Mouse (Mus musculus) limb, embryonic 12.5 days (tissue): ENCODE measurements around the gene Zfpm1. TPM values are rescaled to one million over a fixed set of nuclear protein-coding genes. Genes with fewer than 3 reads are reported as not detected.

Source experiments
- ATAC-seq: fragments of 200-750 bp; cut with Nextera tagmentation; 2 replicates; pipeline ENCODE4 v1.8.0; 2017; ENCODE audit warnings: low read depth, moderate TSS enrichment; ENCODE audit not compliant: insufficient number of reproducible peaks, insufficient read depth, low FRiP score, low TSS enrichment
- H3K27ac ChIP-seq: fragments of 300-500 bp; sonication (generic); 2 replicates; pipeline ENCODE4 v1.5.1; 2016; ENCODE audit warnings: mild to moderate bottlenecking, moderate library complexity
- H3K27me3 ChIP-seq: fragments of 300-500 bp; sonication (generic); 2 replicates; pipeline ENCODE4 v1.6.1; 2016; ENCODE audit warnings: mild to moderate bottlenecking, moderate library complexity
- H3K36me3 ChIP-seq: fragments of 300-500 bp; sonication (generic); 2 replicates; pipeline ENCODE4 v1.6.1; 2016; ENCODE audit warnings: mild to moderate bottlenecking, moderate library complexity
- H3K4me1 ChIP-seq: fragments of 300-500 bp; sonication (generic); replicated peaks from 2 replicates; pipeline ENCODE4 v1.6.1; 2016
- H3K4me2 ChIP-seq: fragments of 300-500 bp; sonication (generic); 2 replicates; pipeline ENCODE4 v1.6.1; 2016; ENCODE audit warnings: mild to moderate bottlenecking, moderate library complexity
- H3K4me3 ChIP-seq: fragments of 300-500 bp; sonication (generic); replicated peaks from 2 replicates; pipeline ENCODE4 v1.5.1; 2016; ENCODE audit warnings: mild to moderate bottlenecking
- H3K9ac ChIP-seq: fragments of 300-500 bp; sonication (generic); replicated peaks from 2 replicates; pipeline ENCODE4 v1.6.1; 2016; ENCODE audit warnings: mild to moderate bottlenecking, moderate library complexity
- H3K9me3 ChIP-seq: fragments of 300-500 bp; sonication (generic); 2 replicates; pipeline ENCODE4 v1.6.1; 2016; ENCODE audit warnings: mild to moderate bottlenecking, moderate library complexity
- WGBS: fragments of 180-500 bp; shearing (Covaris S2); methylation state at CpG from one replicate; pipeline ENCODE4 v1.1.7; 2016; 5-methylcytosine and 5-hydroxymethylcytosine counted together
- polyA plus RNA-seq: library from polyadenylated mRNA; unstranded; fragments of >200 nt; fragmentation: Nextera tagmentation; extraction: Ambion mirVana; gene quantifications from 2 replicates; pipeline ENCODE4 v1.2.1, GENCODE M21; 2016

The Zfpm1 gene
- polyA plus RNA-seq, 1 experiment from 2014 or later, result 1.2 TPM

DNA sequence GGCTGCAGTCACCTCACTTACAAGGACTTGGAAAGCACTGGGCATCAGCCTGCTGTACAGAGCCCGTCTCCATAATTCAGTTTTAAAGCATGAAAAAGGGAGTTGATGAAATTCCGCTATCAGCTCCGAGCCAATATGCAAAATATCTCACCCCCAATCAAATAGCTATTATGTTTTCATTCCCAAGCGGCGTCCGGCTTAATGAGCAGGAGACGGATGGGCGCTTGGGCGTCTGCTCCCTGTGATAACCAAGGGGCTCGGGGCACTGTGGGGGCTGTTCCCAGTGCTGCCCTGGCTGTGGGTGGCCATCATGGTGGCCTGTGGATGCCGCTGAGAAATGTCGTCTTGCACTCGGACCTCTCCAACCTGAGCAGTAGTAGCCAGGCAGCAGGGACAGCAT, 19.1 kb downstream of the Zfpm1 start:
- no peak for ATAC-seq
- no peaks in the 10 kb centered on the region; the same call in 1 of the 2 replicates for H3K27me3 ChIP-seq
- no peak overlapping the region for H3K27ac ChIP-seq
- no peaks in the 10 kb centered on the region for H3K36me3 ChIP-seq
- peaks cover 34% of the 10 kb centered on the region; the same call in 1 of the 2 replicates for H3K4me1 ChIP-seq
- no peak overlapping the region for H3K4me3 ChIP-seq
- no peak overlapping the region for H3K9ac ChIP-seq
- 85% methylated on average over 13 of the region's 13 CpGs for WGBS
- no peaks in the 10 kb centered on the region for H3K9me3 ChIP-seq
- H3K4me2 ChIP-seq, result no peak overlapping the region

DNA sequence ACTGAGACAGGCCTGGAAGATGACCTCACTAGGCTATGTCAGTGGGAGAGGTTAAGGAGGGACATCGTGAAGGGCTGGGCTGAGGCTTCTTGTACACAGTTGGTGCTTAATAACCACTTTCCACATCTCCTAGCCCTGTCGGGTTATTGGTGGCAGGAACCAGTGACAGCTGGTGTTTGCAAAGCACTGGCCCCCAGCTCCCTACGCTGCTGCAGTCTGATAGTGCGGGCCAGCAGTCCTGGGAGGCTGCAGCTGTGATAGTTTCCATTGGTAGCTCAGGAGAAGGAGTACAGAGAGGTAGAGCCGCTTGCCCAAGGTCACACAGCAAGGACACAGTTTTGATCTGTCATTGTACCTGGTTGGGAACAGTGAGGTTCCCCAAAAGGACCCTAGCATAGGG, 19.9 kb downstream of the Zfpm1 start:
- Histone ChIP-seq H3K4me1 (peaks cover 26% of the 10 kb centered on the region; the same call in 1 of the 2 replicates), H3K4me2 (no peak overlapping the region), H3K4me3 (no peak overlapping the region), H3K9me3 (no peaks in the 10 kb centered on the region), H3K27me3 (no peaks in the 10 kb centered on the region), H3K9ac (no peak overlapping the region), H3K27ac (no peak overlapping the region), H3K36me3 (no peaks in the 10 kb centered on the region)
- ATAC-seq, result no peak
- WGBS, result 87% methylated on average over 5 of the region's 5 CpGs

DNA sequence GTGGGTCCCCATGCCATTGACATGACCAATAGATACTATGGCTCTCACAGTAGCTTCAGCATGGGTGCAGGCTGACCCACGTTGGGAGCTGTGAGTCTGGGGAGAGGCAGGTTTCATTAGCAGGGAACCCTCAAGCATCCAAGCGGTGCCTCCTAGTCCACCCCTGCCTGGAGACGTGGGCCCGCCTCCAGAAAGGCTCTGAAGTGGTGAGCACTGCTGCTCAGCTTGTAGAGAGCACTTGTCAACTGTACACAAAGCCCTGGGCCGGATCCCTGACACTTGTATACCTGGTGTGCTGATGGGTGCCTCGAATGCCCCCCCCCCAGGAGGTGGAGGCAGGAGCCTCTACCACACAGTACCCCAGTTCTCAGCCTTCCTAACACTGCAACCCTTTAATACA, 21.5 kb downstream of the Zfpm1 start:
- H3K27ac ChIP-seq, result no peak overlapping the region
- H3K9me3 ChIP-seq, result no peaks in the 10 kb centered on the region
- no peak for ATAC-seq
- peaks cover 14% of the 10 kb centered on the region; the same call in 1 of the 2 replicates for H3K4me1 ChIP-seq
- H3K36me3 ChIP-seq, result no peaks in the 10 kb centered on the region
- WGBS, result 65% methylated on average over 6 of the region's 6 CpGs
- H3K9ac ChIP-seq, result no peak overlapping the region
- H3K4me3 ChIP-seq, result no peak overlapping the region
- no peaks in the 10 kb centered on the region for H3K27me3 ChIP-seq
- no peak overlapping the region for H3K4me2 ChIP-seq

DNA sequence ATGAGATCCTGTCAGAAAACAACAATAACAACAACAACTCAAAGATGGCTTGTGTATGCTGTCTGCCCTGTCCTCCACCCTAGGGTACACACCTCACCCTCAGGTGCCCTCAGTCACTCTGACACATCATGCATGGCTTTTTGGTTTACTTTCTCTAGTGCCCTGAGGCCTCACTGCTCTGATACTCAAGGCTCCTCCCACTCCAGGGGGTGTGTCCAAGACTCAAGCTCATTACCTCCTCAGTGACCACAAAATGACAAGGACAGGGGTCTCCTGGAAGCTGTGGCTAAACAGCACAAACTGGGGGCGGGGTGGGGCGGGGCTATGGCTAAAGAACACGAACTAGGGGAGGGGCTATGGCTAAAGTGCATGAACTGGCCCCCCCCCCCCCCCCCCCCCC, 22.1 kb downstream of the Zfpm1 start:
- 19% methylated on average over 3 of the region's 3 CpGs for WGBS
- H3K27me3 ChIP-seq, result no peaks in the 10 kb centered on the region
- no peak for ATAC-seq
- no peak overlapping the region for H3K4me3 ChIP-seq
- no peak overlapping the region for H3K27ac ChIP-seq
- peaks cover 11% of the 10 kb centered on the region; the same call in 1 of the 2 replicates for H3K4me1 ChIP-seq
- no peak overlapping the region for H3K4me2 ChIP-seq
- no peaks in the 10 kb centered on the region for H3K9me3 ChIP-seq
- H3K9ac ChIP-seq, result no peak overlapping the region
- H3K36me3 ChIP-seq, result no peaks in the 10 kb centered on the region

DNA sequence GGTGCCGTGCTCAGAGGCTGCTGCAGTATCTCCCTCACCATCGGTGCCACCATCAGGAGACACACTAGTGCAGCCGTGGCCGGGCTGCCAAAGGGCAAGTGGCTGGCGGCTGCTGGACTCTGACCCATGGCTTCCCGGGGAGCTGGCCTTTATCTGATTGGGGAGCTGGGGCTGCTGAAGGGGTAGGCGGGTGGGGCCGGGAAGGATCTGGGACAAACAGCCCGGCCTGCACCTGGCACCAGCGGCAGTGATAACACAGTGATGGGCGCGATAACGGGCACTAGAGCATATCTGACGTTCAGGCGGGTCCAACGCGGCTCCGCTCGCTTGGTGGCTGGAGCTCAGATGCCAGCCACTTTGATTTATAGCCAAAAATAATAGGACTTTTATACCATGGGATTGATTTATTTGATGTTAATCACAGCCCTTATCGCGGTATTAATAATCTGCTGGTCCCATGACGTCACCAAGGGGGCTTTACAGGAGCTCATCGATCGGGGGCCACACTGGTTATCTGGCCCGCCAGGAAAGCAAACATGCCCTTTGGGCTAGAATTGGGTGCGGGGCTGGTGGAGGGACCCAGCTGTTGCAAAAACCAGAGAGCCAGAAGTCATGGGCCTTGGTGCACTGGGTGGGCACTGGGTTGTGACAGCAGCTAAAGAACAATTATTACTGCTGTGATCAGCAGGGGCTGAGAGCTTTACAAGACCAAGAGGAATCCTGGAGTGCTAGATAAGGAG, 24.9 kb downstream of the Zfpm1 start:
- Histone ChIP-seq H3K4me2 (no peak overlapping the region), H3K9ac (no peak overlapping the region), H3K36me3 (no peaks in the 10 kb centered on the region), H3K9me3 (no peaks in the 10 kb centered on the region), H3K4me3 (no peak overlapping the region), H3K27me3 (no peaks in the 10 kb centered on the region), H3K27ac (no peak overlapping the region), H3K4me1 (peaks cover 11% of the 10 kb centered on the region; the same call in 1 of the 2 replicates)
- WGBS, result 85% methylated on average over 26 of the region's 26 CpGs
- no peak for ATAC-seq

DNA sequence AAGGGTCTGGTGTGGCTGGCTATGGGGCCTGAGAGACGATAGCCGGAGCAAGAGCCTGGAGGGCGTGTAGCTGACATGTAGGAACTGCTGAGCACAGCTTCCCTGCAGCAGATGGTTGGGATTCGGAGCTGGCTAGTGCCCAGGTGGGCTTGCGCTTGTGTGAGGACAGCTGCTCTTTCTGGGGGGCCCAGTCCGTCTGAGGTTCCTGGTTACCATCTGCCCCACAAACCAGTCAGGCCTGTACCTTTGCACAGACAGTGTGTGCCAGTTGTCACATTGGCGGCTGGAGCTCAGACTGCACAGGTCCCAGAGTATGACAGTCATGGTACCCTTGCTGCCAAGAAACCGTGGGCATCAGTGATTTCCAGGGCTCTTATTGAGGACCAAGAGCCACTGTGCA, 25.9 kb downstream of the Zfpm1 start:
- WGBS, result 90% methylated on average over 8 of the region's 8 CpGs
- H3K4me1 ChIP-seq, result peaks cover 11% of the 10 kb centered on the region; the same call in 1 of the 2 replicates
- no peaks in the 10 kb centered on the region for H3K36me3 ChIP-seq
- H3K27me3 ChIP-seq, result no peaks in the 10 kb centered on the region
- H3K9me3 ChIP-seq, result no peaks in the 10 kb centered on the region
- no peak overlapping the region for H3K4me3 ChIP-seq
- no peak for ATAC-seq
- no peak overlapping the region for H3K9ac ChIP-seq
- no peak overlapping the region for H3K27ac ChIP-seq
- no peak overlapping the region for H3K4me2 ChIP-seq

DNA sequence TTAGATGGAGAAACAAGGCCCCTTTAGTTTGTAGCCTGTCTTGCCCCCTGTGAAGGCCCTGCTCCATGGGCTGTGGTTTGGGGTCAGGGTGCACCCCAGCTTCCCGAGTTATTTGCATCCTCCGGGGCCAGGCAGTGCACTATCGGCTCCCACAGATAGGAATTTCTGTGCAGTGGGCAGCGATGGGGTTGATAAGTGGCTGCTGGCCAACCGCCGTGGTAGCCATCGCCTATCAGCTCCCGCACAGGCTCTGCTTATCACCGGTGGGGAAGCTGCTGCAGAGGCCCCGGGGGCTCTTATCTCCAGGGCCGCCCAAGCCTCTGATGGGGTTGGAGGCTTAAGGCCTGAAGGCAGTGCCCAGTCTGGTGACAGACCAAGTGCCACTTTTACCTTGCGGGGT, 27.3 kb downstream of the Zfpm1 start:
- Histone ChIP-seq H3K27me3 (no peaks in the 10 kb centered on the region), H3K4me2 (no peak overlapping the region), H3K4me3 (no peak overlapping the region), H3K36me3 (no peaks in the 10 kb centered on the region), H3K27ac (no peak overlapping the region), H3K4me1 (peaks cover 3% of the 10 kb centered on the region; the same call in 1 of the 2 replicates), H3K9me3 (no peaks in the 10 kb centered on the region), H3K9ac (no peak overlapping the region)
- ATAC-seq, result no peak
- 90% methylated on average over 12 of the region's 12 CpGs for WGBS

DNA sequence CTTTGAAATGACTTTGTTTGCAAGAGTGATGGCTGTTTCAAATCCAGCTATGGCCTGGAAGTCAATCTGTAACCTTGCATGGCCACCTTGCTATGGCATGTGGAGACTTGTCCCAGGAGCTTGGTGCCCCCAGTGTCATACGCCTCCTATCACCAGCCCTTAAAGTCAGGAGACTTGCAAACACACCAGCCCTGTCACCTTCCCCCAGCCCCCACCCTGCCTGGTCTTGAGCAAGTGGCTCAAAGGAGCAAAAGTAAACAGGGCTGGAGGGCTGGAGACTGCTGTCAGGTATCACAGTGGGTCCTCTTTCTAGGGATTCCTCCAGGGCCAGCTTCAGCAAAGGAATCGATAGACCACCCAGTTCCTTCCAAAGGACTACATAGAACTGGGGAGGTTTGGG, 29.2 kb downstream of the Zfpm1 start:
- Histone ChIP-seq H3K27me3 (no peaks in the 10 kb centered on the region), H3K27ac (no peak overlapping the region), H3K9ac (no peak overlapping the region), H3K9me3 (no peaks in the 10 kb centered on the region), H3K4me3 (no peak overlapping the region), H3K36me3 (no peaks in the 10 kb centered on the region), H3K4me2 (no peak overlapping the region), H3K4me1 (0 out of 2 replicates have a peak, but pooled peaks cover 5% of the 10 kb centered on the region)
- no peak for ATAC-seq
- WGBS, result 85% methylated on average over 2 of the region's 2 CpGs

DNA sequence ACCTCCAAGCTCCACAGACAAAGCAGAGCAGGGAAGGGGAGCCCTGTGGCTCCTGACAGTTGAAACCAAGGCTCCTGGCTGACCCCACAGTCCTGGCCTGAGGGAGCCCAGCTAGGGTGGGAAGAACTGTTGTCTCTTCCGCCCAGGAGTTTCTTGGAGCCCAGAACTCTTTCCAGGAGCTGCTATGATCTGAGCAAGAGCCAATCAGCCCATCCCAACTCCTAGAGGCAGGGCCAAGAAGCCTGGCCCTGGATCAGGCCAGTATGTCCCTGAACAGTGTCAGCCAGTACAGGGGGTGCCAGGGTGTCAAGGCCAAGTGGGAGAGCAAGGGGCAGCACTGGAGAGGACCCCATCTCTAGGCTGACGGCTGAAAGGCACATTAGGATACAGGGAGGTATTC, 30.6 kb downstream of the Zfpm1 start:
- Histone ChIP-seq H3K4me2 (no peak overlapping the region), H3K36me3 (no peaks in the 10 kb centered on the region), H3K4me3 (no peak overlapping the region), H3K27me3 (no peaks in the 10 kb centered on the region; the same call in 1 of the 2 replicates), H3K9ac (no peak overlapping the region), H3K9me3 (no peaks in the 10 kb centered on the region), H3K4me1 (0 out of 2 replicates have a peak, but pooled peaks cover 5% of the 10 kb centered on the region), H3K27ac (no peak overlapping the region)
- 83% methylated on average over 2 of the region's 2 CpGs for WGBS
- no peak for ATAC-seq

DNA sequence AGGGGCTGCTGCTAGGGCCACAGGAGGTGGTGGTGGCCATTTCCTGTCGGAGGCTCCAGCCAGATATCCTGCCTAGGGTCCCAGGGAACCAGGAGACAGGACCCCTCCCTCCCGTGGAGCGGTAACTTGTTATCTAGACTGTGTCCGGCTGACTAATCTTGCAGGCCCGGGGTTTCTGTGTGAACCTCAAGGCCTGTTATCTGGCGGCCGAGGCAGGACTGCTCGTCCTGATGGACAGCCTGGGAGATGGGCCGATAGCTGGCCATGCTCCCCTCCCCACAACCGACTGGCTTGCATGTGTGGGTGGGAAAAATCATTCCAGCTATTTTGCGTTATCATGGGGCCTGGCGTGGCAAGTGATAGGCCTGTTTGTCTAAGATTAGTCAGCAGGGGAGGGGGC, 31.4 kb downstream of the Zfpm1 start:
- no peak overlapping the region for H3K9ac ChIP-seq
- WGBS, result 61% methylated on average over 12 of the region's 12 CpGs

DNA sequence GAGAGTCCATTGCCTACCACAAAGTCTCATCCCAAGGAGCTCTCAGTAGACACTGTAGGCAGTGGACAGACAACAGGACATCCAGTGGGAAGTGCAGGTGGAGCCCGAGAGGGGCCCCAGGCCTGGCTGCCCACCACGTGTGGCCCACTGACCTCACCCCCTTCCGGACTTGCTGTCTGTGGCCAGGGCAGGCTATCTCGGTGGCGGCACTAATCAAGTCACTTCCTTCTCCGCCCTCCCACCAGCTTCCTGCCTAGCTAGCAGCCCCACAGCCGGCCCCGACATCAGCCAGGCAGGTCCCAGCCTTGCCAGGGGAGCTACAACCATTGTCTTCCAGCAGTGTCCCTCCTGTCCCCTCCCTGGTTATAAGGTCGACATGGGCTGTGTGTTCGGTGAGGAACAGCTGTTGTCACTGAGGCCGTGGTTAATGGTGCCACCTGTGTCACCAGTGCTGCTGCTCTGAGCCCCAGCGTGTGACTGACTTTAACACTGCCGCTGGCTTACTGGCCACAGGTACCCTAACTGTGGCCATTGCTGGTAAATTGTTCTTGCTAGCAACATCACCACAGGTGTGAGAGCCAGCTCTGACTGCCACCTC, 33.1 kb downstream of the Zfpm1 start:
- WGBS, result 58% methylated on average over 13 of the region's 13 CpGs
- Histone ChIP-seq H3K27me3 (no peaks in the 10 kb centered on the region; the same call in 1 of the 2 replicates), H3K4me2 (no peak overlapping the region), H3K36me3 (no peaks in the 10 kb centered on the region), H3K4me3 (no peak overlapping the region), H3K9ac (no peak overlapping the region), H3K9me3 (no peaks in the 10 kb centered on the region), H3K27ac (no peak overlapping the region), H3K4me1 (0 out of 2 replicates have a peak, but pooled peaks cover 11% of the 10 kb centered on the region)
- no peak for ATAC-seq

More for the DNA sequence above, 31.4 kb downstream of the Zfpm1 start:
- Histone ChIP-seq H3K4me2 (no peak overlapping the region), H3K4me1 (0 out of 2 replicates have a peak, but pooled peaks cover 9% of the 10 kb centered on the region), H3K27me3 (no peaks in the 10 kb centered on the region; the same call in 1 of the 2 replicates), H3K36me3 (no peaks in the 10 kb centered on the region), H3K9me3 (no peaks in the 10 kb centered on the region), H3K27ac (no peak overlapping the region), H3K4me3 (no peak overlapping the region)
- ATAC-seq, result no peak
